Mouse (Mus musculus): ENCODE measurements around the gene Smyd5. TPM values are rescaled to one million over a fixed set of nuclear protein-coding genes. Genes with fewer than 3 reads are reported as not detected.

Smyd5 gene
- polyA plus RNA-seq (2012; rRNA removed), result 44.5 and 53.9 TPM in 2 replicates

GRCm38 (mm10) chr6:85431842-85432431 is at the start of gene Smyd5:
TSS of gene Smyd5 (plus strand) at chr6:85431989.

GRCm38 (mm10) chr6:85423836-85424379 is 7.9 kb upstream of the Smyd5 start, which contains the start of gene Noto:
TSS of gene Noto (plus strand) at chr6:85423886.

GRCm38 (mm10) chr6:85450697-85451663 is 19.2 kb downstream of the Smyd5 start, which contains the start of gene Cct7:
TSS of gene Cct7 (plus strand) at chr6:85451514.

GRCm38 (mm10) chr6:85451664-85452410 is 20.0 kb downstream of the Smyd5 start, which contains the start of gene Pradc1:
TSS of gene Pradc1 (minus strand) at chr6:85451970.

Other genes starting within 250 kb of the Smyd5 start
- 0.09 TPM in 1 of 2 replicates, not detected in the other for gene Emx1, start 244.6 kb upstream of the Smyd5 start, polyA plus RNA-seq (2012; rRNA removed)
- 8.1 and 10.1 TPM in 2 replicates for gene Sfxn5, start 98.6 kb upstream of the Smyd5 start, polyA plus RNA-seq (2012; rRNA removed)
- 51.2 and 56.8 TPM in 2 replicates for gene Rab11fip5, start 57.4 kb upstream of the Smyd5 start, polyA plus RNA-seq (2012; rRNA removed)
- 9.1 and 10.0 TPM in 2 replicates for gene Noto, start 8.1 kb upstream of the Smyd5 start, polyA plus RNA-seq (2012; rRNA removed)
- gene Cct7, start 19.5 kb downstream of the Smyd5 start, polyA plus RNA-seq (2012; rRNA removed), result 144 and 170 TPM in 2 replicates
- 22.8 and 24.0 TPM in 2 replicates for gene Pradc1, start 20.0 kb downstream of the Smyd5 start, polyA plus RNA-seq (2012; rRNA removed)
- 1.1 and 1.3 TPM in 2 replicates for gene Fbxo41, start 71.0 kb downstream of the Smyd5 start, polyA plus RNA-seq (2012; rRNA removed)
- gene Egr4, start 81.6 kb downstream of the Smyd5 start, polyA plus RNA-seq (2012; rRNA removed), result 0.20 and 0.46 TPM in 2 replicates
- gene Alms1, start 155.5 kb downstream of the Smyd5 start, polyA plus RNA-seq (2012; rRNA removed), result 0.94 and 1.7 TPM in 2 replicates

Data from ovary, adult 2 months (tissue).